Mouse (Mus musculus): ENCODE results near the gene Tirap.

- no peak for TF ChIP-seq CTCF (IDR thresholded peaks at IDR 0.05; ENCODE audit: low read depth)
- no peak for TF ChIP-seq EP300 (optimal IDR thresholded peaks at IDR 0.05)
Measured at GRCm38 (mm10) chr9:35247405-35247804, 47.3 kb upstream of the Tirap start.

All from stomach, postnatal 0 days (tissue).